Mouse (Mus musculus): Measurements from ENCODE around the gene Dennd4b. TPM values are rescaled to one million over a fixed set of nuclear protein-coding genes. Genes with fewer than 3 reads are reported as not detected.

Dennd4b gene
- polyA plus RNA-seq, 1 experiment from 2014 or later, result 3.9 TPM

GRCm38 (mm10) chr3:90255194-90255565, 9.8 kb upstream of the Dennd4b start:
- Histone ChIP-seq H3K4me3 (ENCODE audit: low read depth, low read length) (peak overlapping the region; percentile 73), H3K4me2 (ENCODE audit: low read depth, severe bottlenecking) (peak overlapping the region; percentile 64), H3K9me3 (ENCODE audit: control insufficient read depth, low read length) (no peaks in the 10 kb centered on the region), H3K9ac (ENCODE audit: low read length) (peak overlapping the region; percentile 76), H3K36me3 (ENCODE audit: control insufficient read depth, insufficient read depth, low read length) (peaks cover 8% of the 10 kb centered on the region), H3K4me1 (ENCODE audit: control insufficient read depth, insufficient read depth, low read length) (no peaks in the 10 kb centered on the region), H3K27ac (replicated peaks; ENCODE audit: low read depth, low read length) (no peak overlapping the region), H3K27me3 (ENCODE audit: control insufficient read depth, insufficient read depth, low read length) (no peaks in the 10 kb centered on the region)
- DNase-seq (ENCODE audit: low spot score), result no peak
- no peak for ATAC-seq (ENCODE audit: insufficient number of reproducible peaks, low FRiP score, low TSS enrichment, low read depth)
- 30% methylated on average over 2 of the region's 2 CpGs for WGBS

DNA sequence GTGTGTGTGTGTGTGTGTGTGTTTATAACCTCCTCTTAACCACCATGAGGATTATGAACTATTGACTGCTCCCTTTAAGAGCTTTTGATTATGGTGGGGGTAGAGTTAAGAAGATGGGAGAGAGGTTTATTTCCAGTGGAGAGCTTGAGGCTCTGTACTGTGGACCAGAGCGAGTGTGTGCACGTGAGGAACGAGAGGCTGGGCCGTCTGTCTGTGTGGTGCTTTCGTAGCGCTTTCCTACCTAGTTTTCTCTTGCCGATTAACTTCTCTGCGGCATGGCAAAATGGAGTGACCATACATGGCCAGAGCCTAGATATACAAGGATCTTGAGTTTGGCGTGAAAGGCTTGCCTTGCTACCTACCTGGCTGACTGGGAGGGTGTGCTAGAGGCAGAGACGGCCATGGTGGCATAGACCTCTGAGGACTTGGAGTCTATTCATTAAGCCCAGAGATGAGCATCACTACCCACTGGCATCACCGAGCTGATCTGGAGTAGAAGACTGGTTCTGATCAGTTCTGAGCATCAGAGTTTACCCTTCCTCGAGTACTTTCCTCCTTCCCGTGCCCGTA, 9.1 kb upstream of the Dennd4b start:
- no peak for DNase-seq (ENCODE audit: low spot score)
- ATAC-seq (ENCODE audit: insufficient number of reproducible peaks, low FRiP score, low TSS enrichment, low read depth), result no peak
- Histone ChIP-seq H3K4me2 (ENCODE audit: low read depth, severe bottlenecking) (no peak overlapping the region), H3K9me3 (ENCODE audit: control insufficient read depth, low read length) (no peaks in the 10 kb centered on the region), H3K36me3 (ENCODE audit: control insufficient read depth, insufficient read depth, low read length) (peaks cover 8% of the 10 kb centered on the region), H3K4me1 (ENCODE audit: control insufficient read depth, insufficient read depth, low read length) (no peaks in the 10 kb centered on the region), H3K4me3 (ENCODE audit: low read depth, low read length) (no peak overlapping the region), H3K27me3 (ENCODE audit: control insufficient read depth, insufficient read depth, low read length) (no peaks in the 10 kb centered on the region), H3K9ac (ENCODE audit: low read length) (no peak overlapping the region), H3K27ac (replicated peaks; ENCODE audit: low read depth, low read length) (no peak overlapping the region)
- WGBS, result 93% methylated on average over 14 of the region's 14 CpGs

- Histone ChIP-seq H3K36me3 (ENCODE audit: control insufficient read depth, insufficient read depth, low read length) (peaks cover 5% of the 10 kb centered on the region; the same call in 1 of the 2 replicates), H3K4me3 (ENCODE audit: low read depth, low read length) (no peak overlapping the region)
These were observed 8.1 kb upstream of the Dennd4b start for GRCm38 (mm10) chr3:90256731-90257530.

DNA sequence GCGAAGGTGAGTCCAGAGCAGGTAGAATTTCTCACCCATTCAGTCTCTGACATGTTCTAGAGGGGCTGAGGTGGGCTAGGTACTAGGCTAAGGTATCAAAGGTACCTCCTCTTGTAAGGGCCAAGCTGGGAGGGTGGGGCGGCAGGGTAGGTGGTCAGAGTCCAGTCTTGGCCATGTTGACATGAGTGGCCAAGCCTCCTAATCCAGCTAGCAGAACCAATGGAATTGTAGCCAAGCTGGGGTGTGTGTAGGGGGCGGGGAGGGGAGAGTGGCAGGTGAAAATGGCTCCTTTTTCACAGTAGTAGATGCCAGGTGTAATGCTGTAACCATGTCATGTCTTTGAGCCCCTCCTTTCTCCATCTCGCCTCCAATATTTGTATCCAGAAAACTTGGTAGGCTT, 6.5 kb upstream of the Dennd4b start:
- 94% methylated on average over 4 of the region's 4 CpGs for WGBS
- no peak for DNase-seq (ENCODE audit: low spot score)
- H3K9ac ChIP-seq (ENCODE audit: low read length), result no peak overlapping the region
- H3K27me3 ChIP-seq (ENCODE audit: control insufficient read depth, insufficient read depth, low read length), result no peaks in the 10 kb centered on the region
- no peak overlapping the region for H3K4me3 ChIP-seq (ENCODE audit: low read depth, low read length)
- no peaks in the 10 kb centered on the region for H3K9me3 ChIP-seq (ENCODE audit: control insufficient read depth, low read length)
- ATAC-seq (ENCODE audit: insufficient number of reproducible peaks, low FRiP score, low TSS enrichment, low read depth), result no peak
- H3K4me1 ChIP-seq (ENCODE audit: control insufficient read depth, insufficient read depth, low read length), result no peaks in the 10 kb centered on the region
- peaks cover 8% of the 10 kb centered on the region for H3K36me3 ChIP-seq (ENCODE audit: control insufficient read depth, insufficient read depth, low read length)
- no peak overlapping the region for H3K27ac ChIP-seq (replicated peaks; ENCODE audit: low read depth, low read length)
- H3K4me2 ChIP-seq (ENCODE audit: low read depth, severe bottlenecking), result no peak overlapping the region

More at GRCm38 (mm10) chr3:90256731-90257530, 8.1 kb upstream of the Dennd4b start:
- Histone ChIP-seq H3K9me3 (ENCODE audit: control insufficient read depth, low read length) (no peaks in the 10 kb centered on the region), H3K4me2 (ENCODE audit: low read depth, severe bottlenecking) (no peak overlapping the region), H3K27me3 (ENCODE audit: control insufficient read depth, insufficient read depth, low read length) (no peaks in the 10 kb centered on the region), H3K27ac (replicated peaks; ENCODE audit: low read depth, low read length) (no peak overlapping the region), H3K4me1 (ENCODE audit: control insufficient read depth, insufficient read depth, low read length) (no peaks in the 10 kb centered on the region), H3K9ac (ENCODE audit: low read length) (no peak overlapping the region)
- DNase-seq (ENCODE audit: low spot score) (no peak), ATAC-seq (ENCODE audit: insufficient number of reproducible peaks, low FRiP score, low TSS enrichment, low read depth) (no peak)
- 93% methylated on average over 19 of the region's 19 CpGs for WGBS

DNA sequence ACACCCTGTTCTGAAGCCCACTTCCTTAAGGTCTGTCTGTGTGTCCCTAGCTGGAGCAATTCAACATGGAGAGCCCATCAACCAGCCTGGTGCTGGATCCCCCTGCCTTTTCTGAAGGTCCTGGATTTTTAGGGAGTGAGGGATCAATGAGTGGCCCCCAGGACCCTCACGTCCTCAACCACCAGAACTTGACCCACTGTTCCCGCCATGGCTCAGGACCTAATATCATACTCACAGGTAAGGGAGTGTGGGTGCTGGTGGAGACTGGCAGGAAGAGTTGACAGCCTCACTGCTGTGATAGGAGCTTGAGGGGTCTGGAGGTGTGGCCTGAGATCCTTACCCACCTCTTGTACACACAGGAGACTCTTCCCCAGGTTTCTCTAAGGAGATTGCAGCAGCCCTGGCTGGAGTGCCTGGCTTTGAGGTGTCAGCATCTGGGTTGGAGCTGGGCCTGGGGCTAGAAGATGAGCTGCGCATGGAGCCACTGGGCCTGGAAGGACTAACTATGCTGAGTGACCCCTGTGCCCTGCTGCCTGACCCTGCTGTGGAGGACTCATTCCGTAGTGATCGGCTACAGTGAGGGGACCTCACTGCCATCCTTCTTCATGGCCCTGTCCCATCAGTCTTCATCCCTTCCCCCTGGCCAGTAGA, 1.7 kb upstream of the Dennd4b start:
- over 99% methylated on average over 5 of the region's 5 CpGs for WGBS
- Histone ChIP-seq H3K4me1 (ENCODE audit: control insufficient read depth, insufficient read depth, low read length) (0 out of 2 replicates have a peak, but pooled peaks cover 8% of the 10 kb centered on the region), H3K36me3 (ENCODE audit: control insufficient read depth, insufficient read depth, low read length) (peaks cover 10% of the 10 kb centered on the region), H3K27me3 (ENCODE audit: control insufficient read depth, insufficient read depth, low read length) (no peaks in the 10 kb centered on the region), H3K9me3 (ENCODE audit: control insufficient read depth, low read length) (no peaks in the 10 kb centered on the region), H3K27ac (replicated peaks; ENCODE audit: low read depth, low read length) (no peak overlapping the region), H3K4me3 (ENCODE audit: low read depth, low read length) (no peak overlapping the region), H3K4me2 (ENCODE audit: low read depth, severe bottlenecking) (no peak overlapping the region), H3K9ac (ENCODE audit: low read length) (no peak overlapping the region)
- ATAC-seq (ENCODE audit: insufficient number of reproducible peaks, low FRiP score, low TSS enrichment, low read depth), result no peak
- DNase-seq (ENCODE audit: low spot score), result no peak

DNA sequence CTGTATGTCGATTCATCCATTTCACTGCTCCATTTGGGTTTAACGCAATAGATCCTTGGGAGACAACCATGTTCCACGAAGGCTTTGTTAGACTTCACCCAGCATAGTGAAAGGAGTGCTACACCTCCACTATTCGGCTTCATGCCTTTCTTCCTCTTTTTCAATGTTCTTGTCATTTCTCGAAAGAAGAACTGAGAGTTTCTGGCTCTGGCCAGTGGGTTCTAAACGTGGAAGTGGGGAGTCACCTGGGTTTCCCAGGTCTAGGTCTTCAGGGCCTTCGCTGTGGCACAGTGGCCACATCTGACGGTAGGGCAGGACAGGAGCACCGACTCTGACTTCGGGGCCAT, 325 bp upstream of the Dennd4b start:
- Histone ChIP-seq H3K27ac (replicated peaks; ENCODE audit: low read depth, low read length) (peak overlapping the region; percentile 94; the same call in 1 of the 2 replicates), H3K9ac (ENCODE audit: low read length) (no peak overlapping the region; the same call in 1 of the 2 replicates), H3K4me1 (ENCODE audit: control insufficient read depth, insufficient read depth, low read length) (0 out of 2 replicates have a peak, but pooled peaks cover 8% of the 10 kb centered on the region), H3K4me2 (ENCODE audit: low read depth, severe bottlenecking) (peak overlapping the region; percentile 71), H3K27me3 (ENCODE audit: control insufficient read depth, insufficient read depth, low read length) (no peaks in the 10 kb centered on the region), H3K9me3 (ENCODE audit: control insufficient read depth, low read length) (no peaks in the 10 kb centered on the region), H3K4me3 (ENCODE audit: low read depth, low read length) (peak overlapping the region; percentile 87), H3K36me3 (ENCODE audit: control insufficient read depth, insufficient read depth, low read length) (peaks cover 8% of the 10 kb centered on the region)
- 37% methylated on average over 10 of the region's 10 CpGs for WGBS
- no peak for ATAC-seq (ENCODE audit: insufficient number of reproducible peaks, low FRiP score, low TSS enrichment, low read depth)
- DNase-seq (ENCODE audit: low spot score), result no peak

DNA sequence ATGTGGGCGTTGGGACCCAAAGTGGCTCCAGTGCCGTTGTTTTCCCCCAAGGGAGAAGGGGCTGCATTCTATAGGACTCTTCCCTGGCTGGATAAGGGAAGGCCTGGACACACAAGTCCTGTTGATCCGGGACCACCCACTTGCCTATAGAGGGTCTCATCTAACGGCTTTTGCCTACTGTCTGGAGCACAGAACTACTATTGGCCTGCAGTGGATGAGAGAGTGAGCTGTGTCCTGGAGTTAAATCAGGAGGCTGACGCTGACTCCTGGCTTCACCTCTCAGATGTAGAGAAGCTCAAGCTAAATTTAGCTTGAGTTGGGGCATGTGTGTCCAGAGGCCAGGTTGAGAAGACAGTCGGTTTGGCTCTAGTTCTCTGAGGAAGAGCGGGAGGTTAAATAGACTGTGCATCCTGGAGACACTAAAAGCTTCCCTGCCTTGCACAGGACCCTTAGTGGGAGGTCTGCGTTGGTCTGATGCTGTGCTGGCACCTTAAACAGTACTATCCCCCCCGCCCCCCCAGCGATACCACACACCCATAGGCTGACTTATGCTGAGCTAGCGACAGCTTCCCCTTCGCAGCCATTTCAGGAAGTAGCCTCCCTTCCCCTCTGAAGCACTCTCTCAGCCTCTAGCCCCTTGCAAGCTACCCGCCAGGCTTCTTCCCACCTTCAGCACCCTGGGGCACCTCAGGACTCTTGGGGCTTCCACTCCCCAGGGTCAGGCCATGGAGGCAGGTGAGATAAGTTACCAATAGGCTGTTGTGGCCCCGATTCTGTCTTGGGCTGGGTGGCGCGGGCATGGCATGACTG, 1.2 kb downstream of the Dennd4b start:
- Histone ChIP-seq H3K27me3 (ENCODE audit: control insufficient read depth, insufficient read depth, low read length) (no peaks in the 10 kb centered on the region), H3K9me3 (ENCODE audit: control insufficient read depth, low read length) (no peaks in the 10 kb centered on the region), H3K36me3 (ENCODE audit: control insufficient read depth, insufficient read depth, low read length) (peaks cover 5% of the 10 kb centered on the region), H3K27ac (replicated peaks; ENCODE audit: low read depth, low read length) (peak overlapping the region; percentile 94), H3K9ac (ENCODE audit: low read length) (peak overlapping the region; percentile 94), H3K4me2 (ENCODE audit: low read depth, severe bottlenecking) (peak overlapping the region; percentile 71), H3K4me3 (ENCODE audit: low read depth, low read length) (peak overlapping the region; percentile 87), H3K4me1 (ENCODE audit: control insufficient read depth, insufficient read depth, low read length) (0 out of 2 replicates have a peak, but pooled peaks cover 8% of the 10 kb centered on the region)
- DNase-seq (ENCODE audit: low spot score) (no peak), ATAC-seq (ENCODE audit: insufficient number of reproducible peaks, low FRiP score, low TSS enrichment, low read depth) (peak; percentile 35; the same call in 1 of the 2 replicates)
- WGBS, result 25% methylated on average over 16 of the region's 16 CpGs

All from limb, embryonic 11.5 days (tissue).